Mouse (Mus musculus): ENCODE data around the gene Kif5c. TPM values are rescaled to one million over a fixed set of nuclear protein-coding genes. Genes with fewer than 3 reads are reported as not detected.

The Kif5c gene
- total and polyA plus RNA-seq, 2 experiments from 2014 or later: 170 to 328 TPM

GRCm38 (mm10) chr2:49678386-49678785 lies 59.3 kb downstream of the Kif5c start:
- Histone ChIP-seq H3K27ac (ENCODE audit: low read depth, low read length) (no peak overlapping the region), H3K4me2 (ENCODE audit: low read depth, low read length, poor library complexity, severe bottlenecking) (no peak overlapping the region), H3K4me1 (ENCODE audit: insufficient read depth, low read length) (0 out of 2 replicates have a peak, but pooled peaks cover 7% of the 10 kb centered on the region), H3K4me3 (ENCODE audit: low read depth, low read length) (no peak overlapping the region), H3K36me3 (ENCODE audit: insufficient read depth, low read length) (peaks cover 3% of the 10 kb centered on the region; the same call in 1 of the 2 replicates), H3K9me3 (ENCODE audit: low read length) (no peaks in the 10 kb centered on the region), H3K9ac (replicated peaks; ENCODE audit: low read length, poor library complexity, severe bottlenecking) (no peak overlapping the region), H3K27me3 (ENCODE audit: insufficient read depth, low read length) (no peaks in the 10 kb centered on the region)
- WGBS: 64% methylated on average over 7 of the region's 7 CpGs
- no peak for ATAC-seq (ENCODE audit: low FRiP score)
- no peak for DNase-seq (ENCODE audit: low spot score)
- TF ChIP-seq CTCF (IDR thresholded peaks at IDR 0.05): no peak

- Histone ChIP-seq H3K4me3 (ENCODE audit: low read depth, low read length) (no peak overlapping the region), H3K9me3 (ENCODE audit: low read length) (no peaks in the 10 kb centered on the region), H3K27ac (ENCODE audit: low read depth, low read length) (peak overlapping the region; percentile 49), H3K4me2 (ENCODE audit: low read depth, low read length, poor library complexity, severe bottlenecking) (no peak overlapping the region), H3K36me3 (ENCODE audit: insufficient read depth, low read length) (peaks cover 4% of the 10 kb centered on the region), H3K4me1 (ENCODE audit: insufficient read depth, low read length) (peaks cover 12% of the 10 kb centered on the region; the same call in 1 of the 2 replicates), H3K9ac (replicated peaks; ENCODE audit: low read length, poor library complexity, severe bottlenecking) (no peak overlapping the region), H3K27me3 (ENCODE audit: insufficient read depth, low read length) (no peaks in the 10 kb centered on the region)
- no peak for TF ChIP-seq CTCF (IDR thresholded peaks at IDR 0.05)
- ATAC-seq (ENCODE audit: low FRiP score): 0 out of 2 replicates have a peak, but pooled peaks have one; percentile 21
- DNase-seq (ENCODE audit: low spot score): no peak
- 41% methylated on average over 16 of the region's 16 CpGs for WGBS
These were observed 60.3 kb downstream of the Kif5c start for GRCm38 (mm10) chr2:49679135-49679964.

GRCm38 (mm10) chr2:49682754-49683153 lies 63.7 kb downstream of the Kif5c start:
- Histone ChIP-seq H3K4me3 (ENCODE audit: low read depth, low read length) (no peak overlapping the region), H3K36me3 (ENCODE audit: insufficient read depth, low read length) (peaks cover 11% of the 10 kb centered on the region), H3K27me3 (ENCODE audit: insufficient read depth, low read length) (no peaks in the 10 kb centered on the region), H3K27ac (ENCODE audit: low read depth, low read length) (no peak overlapping the region), H3K9ac (replicated peaks; ENCODE audit: low read length, poor library complexity, severe bottlenecking) (no peak overlapping the region), H3K9me3 (ENCODE audit: low read length) (no peaks in the 10 kb centered on the region), H3K4me1 (ENCODE audit: insufficient read depth, low read length) (peaks cover 16% of the 10 kb centered on the region; the same call in 1 of the 2 replicates), H3K4me2 (ENCODE audit: low read depth, low read length, poor library complexity, severe bottlenecking) (no peak overlapping the region)
- DNase-seq (ENCODE audit: low spot score) (no peak), ATAC-seq (ENCODE audit: low FRiP score) (no peak)
- no peak for TF ChIP-seq CTCF (IDR thresholded peaks at IDR 0.05)
- 25% methylated on average over 6 of the region's 6 CpGs for WGBS

GRCm38 (mm10) chr2:49684808-49685207 lies 65.7 kb downstream of the Kif5c start:
- TF ChIP-seq CTCF (IDR thresholded peaks at IDR 0.05): no peak
- H3K9ac ChIP-seq (replicated peaks; ENCODE audit: low read length, poor library complexity, severe bottlenecking): no peak overlapping the region
- no peak overlapping the region for H3K4me3 ChIP-seq (ENCODE audit: low read depth, low read length)
- no peaks in the 10 kb centered on the region for H3K27me3 ChIP-seq (ENCODE audit: insufficient read depth, low read length)
- 72% methylated on average over 2 of the region's 2 CpGs for WGBS
- H3K36me3 ChIP-seq (ENCODE audit: insufficient read depth, low read length): peaks cover 11% of the 10 kb centered on the region
- DNase-seq (ENCODE audit: low spot score) (no peak), ATAC-seq (ENCODE audit: low FRiP score) (no peak)
- H3K4me1 ChIP-seq (ENCODE audit: insufficient read depth, low read length): peaks cover 13% of the 10 kb centered on the region; the same call in 1 of the 2 replicates
- H3K9me3 ChIP-seq (ENCODE audit: low read length): no peaks in the 10 kb centered on the region
- no peak overlapping the region; the same call in 1 of the 2 replicates for H3K27ac ChIP-seq (ENCODE audit: low read depth, low read length)
- H3K4me2 ChIP-seq (ENCODE audit: low read depth, low read length, poor library complexity, severe bottlenecking): no peak overlapping the region

- DNase-seq (ENCODE audit: low spot score): no peak
- peak overlapping the region; percentile 34; the same call in 1 of the 2 replicates for H3K27ac ChIP-seq (ENCODE audit: low read depth, low read length)
- no peak for TF ChIP-seq CTCF (IDR thresholded peaks at IDR 0.05)
- ATAC-seq (ENCODE audit: low FRiP score): no peak; the same call in 1 of the 2 replicates
- no peaks in the 10 kb centered on the region for H3K9me3 ChIP-seq (ENCODE audit: low read length)
- H3K36me3 ChIP-seq (ENCODE audit: insufficient read depth, low read length): 0 out of 2 replicates have a peak, but pooled peaks cover 2% of the 10 kb centered on the region
- no peak overlapping the region for H3K9ac ChIP-seq (replicated peaks; ENCODE audit: low read length, poor library complexity, severe bottlenecking)
- H3K27me3 ChIP-seq (ENCODE audit: insufficient read depth, low read length): no peaks in the 10 kb centered on the region
- no peak overlapping the region for H3K4me3 ChIP-seq (ENCODE audit: low read depth, low read length)
- no peak overlapping the region for H3K4me2 ChIP-seq (ENCODE audit: low read depth, low read length, poor library complexity, severe bottlenecking)
- 22% methylated on average over 9 of the region's 9 CpGs for WGBS
- H3K4me1 ChIP-seq (ENCODE audit: insufficient read depth, low read length): no peaks in the 10 kb centered on the region
These were observed 71.3 kb downstream of the Kif5c start for GRCm38 (mm10) chr2:49690421-49690826.

- Histone ChIP-seq H3K36me3 (ENCODE audit: insufficient read depth, low read length) (peaks cover 2% of the 10 kb centered on the region; the same call in 1 of the 2 replicates), H3K27me3 (ENCODE audit: insufficient read depth, low read length) (no peaks in the 10 kb centered on the region), H3K9me3 (ENCODE audit: low read length) (no peaks in the 10 kb centered on the region), H3K4me2 (ENCODE audit: low read depth, low read length, poor library complexity, severe bottlenecking) (no peak overlapping the region), H3K4me1 (ENCODE audit: insufficient read depth, low read length) (no peaks in the 10 kb centered on the region), H3K4me3 (ENCODE audit: low read depth, low read length) (no peak overlapping the region), H3K27ac (ENCODE audit: low read depth, low read length) (no peak overlapping the region), H3K9ac (replicated peaks; ENCODE audit: low read length, poor library complexity, severe bottlenecking) (no peak overlapping the region)
- ATAC-seq (ENCODE audit: low FRiP score) (0 out of 2 replicates have a peak, but pooled peaks have one; percentile 18), DNase-seq (ENCODE audit: low spot score) (no peak)
- whole genome bisulfite sequencing: 71% methylated on average over 5 of the region's 5 CpGs
- TF ChIP-seq CTCF (IDR thresholded peaks at IDR 0.05): no peak
These were observed 72.3 kb downstream of the Kif5c start for GRCm38 (mm10) chr2:49691441-49691840.

Measured in midbrain, postnatal 0 days (tissue).